Mouse (Mus musculus) naive thymus-derived CD4-positive, alpha-beta T cell, adult 2 months (primary cell): ENCODE results near the gene Atp5g1.

Experiments
- DNase-seq: peaks from one replicate; pipeline ENCODE4 v3.0.0-alpha.2; 2011; ENCODE audit warnings: low read depth

Gene Atp5g1

GRCm38 (mm10) chr11:96028130-96028529 is 47.3 kb downstream of the Atp5g1 start:
- no peak for DNase-seq

- DNase-seq = no peak
Measured at GRCm38 (mm10) chr11:96020622-96021021, 54.8 kb downstream of the Atp5g1 start.
